Mouse (Mus musculus) forebrain, embryonic 13.5 days (tissue): Measurements from ENCODE around the gene Robo1. TPM values are rescaled to one million over a fixed set of nuclear protein-coding genes. Genes with fewer than 3 reads are reported as not detected.
"Not testable (repeated sequence)": the region's sequence is repeated elsewhere in the genome, so short reads cannot be mapped to it uniquely, and the experiment has no call there.

Source experiments
- ATAC-seq: fragments of 200-750 bp; cut with Nextera tagmentation; 2 replicates; pipeline ENCODE4 v1.8.0; 2017
- H3K27ac ChIP-seq: fragments of 300-500 bp; sonication (generic); 2 replicates; pipeline ENCODE4 v1.5.1; 2015; ENCODE audit warnings: inconsistent platforms, mild to moderate bottlenecking, moderate library complexity
- H3K27me3 ChIP-seq: fragments of 300-500 bp; sonication (generic); 2 replicates; pipeline ENCODE4 v1.6.1; 2015; ENCODE audit warnings: mild to moderate bottlenecking, inconsistent platforms
- H3K36me3 ChIP-seq: fragments of 300-500 bp; sonication (generic); 2 replicates; pipeline ENCODE4 v1.6.1; 2015; ENCODE audit warnings: mild to moderate bottlenecking, inconsistent platforms; ENCODE audit not compliant: poor library complexity, severe bottlenecking
- H3K4me1 ChIP-seq: fragments of 300-500 bp; sonication (generic); 2 replicates; pipeline ENCODE4 v1.6.1; 2015; ENCODE audit warnings: inconsistent platforms
- H3K4me2 ChIP-seq: fragments of 300-500 bp; sonication (generic); 2 replicates; pipeline ENCODE4 v1.6.1; 2015; ENCODE audit warnings: inconsistent platforms, mild to moderate bottlenecking, moderate library complexity
- H3K4me3 ChIP-seq: fragments of 300-500 bp; sonication (generic); 2 replicates; pipeline ENCODE4 v1.5.1; 2015; ENCODE audit warnings: mild to moderate bottlenecking, inconsistent platforms
- H3K9ac ChIP-seq: fragments of 300-500 bp; sonication (generic); 2 replicates; pipeline ENCODE4 v1.6.1; 2015; ENCODE audit warnings: mild to moderate bottlenecking, inconsistent platforms
- H3K9me3 ChIP-seq: fragments of 300-500 bp; sonication (generic); replicated peaks from 2 replicates; pipeline ENCODE4 v1.6.1; 2016; ENCODE audit warnings: inconsistent platforms
- WGBS: fragments of 180-500 bp; shearing (Covaris S2); methylation state at CpG from one replicate; pipeline ENCODE4 v1.1.7; 2015; 5-methylcytosine and 5-hydroxymethylcytosine counted together
- polyA plus RNA-seq: library from polyadenylated mRNA; unstranded; fragments of >200 nt; fragmentation: Nextera tagmentation; extraction: Ambion mirVana; gene quantifications from 2 replicates; pipeline ENCODE4 v1.2.1, GENCODE M21; 2015

Robo1 gene
- polyA plus RNA-seq, 1 experiment from 2014 or later, result 36.9 TPM

GRCm38 (mm10) chr16:72465696-72466095 is 157.6 kb downstream of the Robo1 start:
- WGBS, result 59% methylated on average over 3 of the region's 3 CpGs
- Histone ChIP-seq H3K36me3 (no peaks in the 10 kb centered on the region), H3K4me3 (no peak overlapping the region), H3K9ac (no peak overlapping the region), H3K27me3 (no peaks in the 10 kb centered on the region), H3K27ac (no peak overlapping the region), H3K4me2 (no peak overlapping the region), H3K9me3 (no peaks in the 10 kb centered on the region), H3K4me1 (peaks cover 8% of the 10 kb centered on the region)
- no peak for ATAC-seq

- Histone ChIP-seq H3K27me3 (no peaks in the 10 kb centered on the region), H3K4me2 (no peak overlapping the region), H3K4me3 (no peak overlapping the region), H3K27ac (no peak overlapping the region), H3K36me3 (no peaks in the 10 kb centered on the region), H3K9me3 (no peaks in the 10 kb centered on the region), H3K4me1 (peaks cover 8% of the 10 kb centered on the region), H3K9ac (no peak overlapping the region)
- 13% methylated on average over 2 of the region's 2 CpGs for WGBS
- no peak for ATAC-seq
Observed at GRCm38 (mm10) chr16:72470037-72470673, 162.0 kb downstream of the Robo1 start.

- Histone ChIP-seq H3K9ac (no peak overlapping the region), H3K27me3 (peaks cover 41% of the 10 kb centered on the region), H3K4me1 (peaks cover 7% of the 10 kb centered on the region), H3K9me3 (no peaks in the 10 kb centered on the region), H3K36me3 (no peaks in the 10 kb centered on the region), H3K27ac (peak overlapping the region; percentile 77), H3K4me3 (no peak overlapping the region), H3K4me2 (peak overlapping the region; percentile 39)
- WGBS, result 2% methylated on average over 6 of the region's 6 CpGs
- ATAC-seq, result peak; percentile 98
Observed at GRCm38 (mm10) chr16:72510716-72511199, 202.7 kb downstream of the Robo1 start.

- H3K36me3 ChIP-seq, result no peaks in the 10 kb centered on the region
- no peak for ATAC-seq
- peaks cover 5% of the 10 kb centered on the region for H3K4me1 ChIP-seq
- H3K9me3 ChIP-seq, result no peaks in the 10 kb centered on the region
- no peak overlapping the region for H3K4me3 ChIP-seq
- H3K27me3 ChIP-seq, result no peaks in the 10 kb centered on the region
- WGBS, result 52% methylated on average over 2 of the region's 2 CpGs
- H3K9ac ChIP-seq, result no peak overlapping the region
- no peak overlapping the region for H3K4me2 ChIP-seq
- H3K27ac ChIP-seq, result no peak overlapping the region
Observed at GRCm38 (mm10) chr16:72531337-72531736, 223.2 kb downstream of the Robo1 start.

- Histone ChIP-seq H3K27ac (no peak overlapping the region), H3K4me3 (no peak overlapping the region), H3K4me2 (no peak overlapping the region), H3K36me3 (no peaks in the 10 kb centered on the region), H3K9me3 (no peaks in the 10 kb centered on the region), H3K27me3 (no peaks in the 10 kb centered on the region), H3K4me1 (peaks cover 5% of the 10 kb centered on the region), H3K9ac (no peak overlapping the region)
- WGBS, result 94% methylated on average over 4 of the region's 4 CpGs
- no peak for ATAC-seq
Observed at GRCm38 (mm10) chr16:72533900-72534571, 225.9 kb downstream of the Robo1 start.

GRCm38 (mm10) chr16:72538171-72538570 is 230.1 kb downstream of the Robo1 start:
- no peaks in the 10 kb centered on the region for H3K9me3 ChIP-seq
- ATAC-seq, result no peak
- no peak overlapping the region for H3K4me3 ChIP-seq
- no peak overlapping the region for H3K27ac ChIP-seq
- WGBS, result 68% methylated on average over 3 of the region's 3 CpGs
- no peak overlapping the region for H3K9ac ChIP-seq
- H3K4me1 ChIP-seq, result no peaks in the 10 kb centered on the region
- H3K36me3 ChIP-seq, result no peaks in the 10 kb centered on the region
- no peak overlapping the region for H3K4me2 ChIP-seq
- no peaks in the 10 kb centered on the region for H3K27me3 ChIP-seq

GRCm38 (mm10) chr16:72543928-72544327 is 235.8 kb downstream of the Robo1 start:
- Histone ChIP-seq H3K4me3 (no peak overlapping the region), H3K4me2 (no peak overlapping the region), H3K4me1 (0 out of 2 replicates have a peak, but pooled peaks cover 5% of the 10 kb centered on the region), H3K9me3 (no peaks in the 10 kb centered on the region), H3K9ac (no peak overlapping the region), H3K27me3 (no peaks in the 10 kb centered on the region), H3K36me3 (no peaks in the 10 kb centered on the region), H3K27ac (no peak overlapping the region)
- ATAC-seq, result no peak
- WGBS, result 66% methylated on average over 3 of the region's 3 CpGs

- H3K27me3 ChIP-seq, result no peaks in the 10 kb centered on the region
- WGBS, result 8% methylated on average over 2 of the region's 2 CpGs
- H3K4me2 ChIP-seq, result no peak overlapping the region
- H3K9me3 ChIP-seq, result no peaks in the 10 kb centered on the region
- no peak for ATAC-seq
- no peak overlapping the region for H3K4me3 ChIP-seq
- H3K9ac ChIP-seq, result no peak overlapping the region
- 0 out of 2 replicates have a peak, but pooled peaks cover 5% of the 10 kb centered on the region for H3K4me1 ChIP-seq
- H3K36me3 ChIP-seq, result no peaks in the 10 kb centered on the region
- H3K27ac ChIP-seq, result no peak overlapping the region
Observed at GRCm38 (mm10) chr16:72544950-72545349, 236.8 kb downstream of the Robo1 start.

- 0 out of 2 replicates have a peak overlapping the region, but pooled peaks have one; percentile 19 for H3K27ac ChIP-seq
- peak; percentile 41; the same call in 1 of the 2 replicates for ATAC-seq
- no peak overlapping the region for H3K4me2 ChIP-seq
- no peaks in the 10 kb centered on the region for H3K9me3 ChIP-seq
- H3K4me1 ChIP-seq, result peaks cover 9% of the 10 kb centered on the region
- WGBS, result 10% methylated on average over 8 of the region's 8 CpGs
- no peaks in the 10 kb centered on the region for H3K36me3 ChIP-seq
- H3K27me3 ChIP-seq, result no peaks in the 10 kb centered on the region
- no peak overlapping the region for H3K9ac ChIP-seq
- no peak overlapping the region for H3K4me3 ChIP-seq
Observed at GRCm38 (mm10) chr16:72551672-72552243, 243.7 kb downstream of the Robo1 start.

GRCm38 (mm10) chr16:72553713-72554112 is 245.6 kb downstream of the Robo1 start:
- Histone ChIP-seq H3K27ac (no peak overlapping the region), H3K4me3 (no peak overlapping the region), H3K36me3 (no peaks in the 10 kb centered on the region), H3K9ac (no peak overlapping the region), H3K4me2 (no peak overlapping the region), H3K9me3 (no peaks in the 10 kb centered on the region), H3K27me3 (no peaks in the 10 kb centered on the region), H3K4me1 (peaks cover 9% of the 10 kb centered on the region)
- WGBS, result 9% methylated on average over 5 of the region's 5 CpGs
- peak; percentile 61; the same call in 1 of the 2 replicates for ATAC-seq

GRCm38 (mm10) chr16:72562149-72562548 is 254.0 kb downstream of the Robo1 start:
- 65% methylated on average over 2 of the region's 2 CpGs for WGBS
- not testable (repeated sequence) for H3K36me3 ChIP-seq, H3K4me2 ChIP-seq, H3K4me3 ChIP-seq, H3K27me3 ChIP-seq, H3K4me1 ChIP-seq, H3K9ac ChIP-seq, ATAC-seq, H3K27ac ChIP-seq, H3K9me3 ChIP-seq

- Histone ChIP-seq H3K27ac (no peak overlapping the region), H3K4me2 (peak overlapping the region; percentile 23), H3K4me1 (peaks cover 9% of the 10 kb centered on the region), H3K36me3 (no peaks in the 10 kb centered on the region), H3K27me3 (no peaks in the 10 kb centered on the region), H3K9ac (no peak overlapping the region), H3K4me3 (no peak overlapping the region), H3K9me3 (no peaks in the 10 kb centered on the region)
- 29% methylated on average over 15 of the region's 15 CpGs for WGBS
- peak; percentile 63; the same call in 1 of the 2 replicates for ATAC-seq
Observed at GRCm38 (mm10) chr16:72563196-72563963, 255.3 kb downstream of the Robo1 start.
